Mouse (Mus musculus) limb, embryonic 11.5 days (tissue): Measurements from ENCODE around the gene Zfp961. TPM values are rescaled to one million over a fixed set of nuclear protein-coding genes. Genes with fewer than 3 reads are reported as not detected.

Experiments used
- polyA plus RNA-seq: library from polyadenylated mRNA; unstranded; fragments of >200 nt; fragmentation: Nextera tagmentation; extraction: Ambion mirVana; gene quantifications from 2 replicates; pipeline ENCODE4 v1.2.1, GENCODE M21; 2014

The Zfp961 gene
- polyA plus RNA-seq, 1 experiment from 2014 or later = 30.9 TPM

Other genes with a start within 250 kb of the Zfp961 start
- gene B3gnt3, start 249.2 kb upstream of the Zfp961 start, polyA plus RNA-seq = 0.35 and 0.61 TPM in 2 replicates
- 2.7 and 3.4 TPM in 2 replicates for gene Fcho1, start 225.3 kb upstream of the Zfp961 start, polyA plus RNA-seq
- gene Zfp709, start 69.0 kb upstream of the Zfp961 start, polyA plus RNA-seq = 4.2 and 4.5 TPM in 2 replicates
- gene Zfp882, start 42.4 kb upstream of the Zfp961 start, polyA plus RNA-seq = 5.4 and 6.7 TPM in 2 replicates
- 34.0 and 39.2 TPM in 2 replicates for gene Zfp617, start 42.4 kb upstream of the Zfp961 start, polyA plus RNA-seq
- gene Cyp4f18, start 58.6 kb downstream of the Zfp961 start, polyA plus RNA-seq = 0.30 and 1.0 TPM in 2 replicates
- not detected in 2 replicates for gene Olfr372, start 90.2 kb downstream of the Zfp961 start, polyA plus RNA-seq
- gene Olfr373, start 132.1 kb downstream of the Zfp961 start, polyA plus RNA-seq = 0.04 TPM in 1 of 2 replicates, not detected in the other
- not detected in 2 replicates for gene Olfr374, start 156.0 kb downstream of the Zfp961 start, polyA plus RNA-seq
- 789 and 800 TPM in 2 replicates for gene Tpm4, start 183.9 kb downstream of the Zfp961 start, polyA plus RNA-seq
- gene Rab8a, start 210.2 kb downstream of the Zfp961 start, polyA plus RNA-seq = 98.8 and 123 TPM in 2 replicates
- gene Hsh2d, start 238.6 kb downstream of the Zfp961 start, polyA plus RNA-seq = 0.20 TPM in 1 of 2 replicates, not detected in the other